Mouse (Mus musculus): Measurements from ENCODE around the gene Emx2.

The Emx2 gene

GRCm38 (mm10) chr19:59457951-59458742 is at the start of gene Emx2:
TSS of gene Emx2 (plus strand) at chr19:59458372.
- DNase-seq, result peak; percentile 40

DNA sequence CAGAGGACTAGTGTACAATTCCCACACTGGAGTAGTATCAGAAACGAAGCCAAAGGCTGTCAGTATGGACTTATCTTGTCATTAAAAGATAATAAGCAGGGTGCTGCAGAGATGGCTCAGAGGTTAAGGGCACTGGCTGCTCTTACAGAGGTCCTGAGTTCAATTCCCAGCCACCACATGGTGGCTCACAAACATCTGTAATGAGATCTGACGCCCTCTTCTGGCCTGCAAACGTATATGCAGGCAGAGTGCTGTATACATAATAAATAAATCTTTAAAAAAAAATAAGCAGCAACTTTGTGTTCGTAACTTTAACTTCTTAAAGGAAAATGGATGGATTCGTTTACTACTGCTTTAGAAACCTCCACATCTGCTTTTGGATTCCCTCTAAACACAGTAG is 44.0 kb upstream of the Emx2 start:
- DNase-seq, result no peak

DNA sequence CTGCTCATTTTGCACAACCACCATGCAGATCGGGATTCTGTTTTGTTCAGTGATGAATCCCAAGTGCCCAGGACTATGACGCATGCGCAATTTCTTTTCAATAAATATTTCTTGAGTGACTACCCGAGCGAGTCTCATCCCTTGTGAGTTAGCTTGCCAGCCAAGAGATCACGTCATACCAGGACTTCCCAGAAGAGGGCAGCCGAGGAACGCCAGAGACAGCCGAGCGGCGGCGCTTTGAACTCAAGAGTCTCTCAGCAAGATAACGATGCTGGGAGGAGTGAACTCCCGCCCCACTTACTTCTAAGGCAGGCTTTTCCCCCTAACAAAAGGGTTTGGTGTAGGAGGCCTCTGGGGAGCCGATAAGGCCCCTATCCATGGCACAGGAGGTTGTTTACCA is 40.1 kb upstream of the Emx2 start:
- peak; percentile 81 for DNase-seq

DNA sequence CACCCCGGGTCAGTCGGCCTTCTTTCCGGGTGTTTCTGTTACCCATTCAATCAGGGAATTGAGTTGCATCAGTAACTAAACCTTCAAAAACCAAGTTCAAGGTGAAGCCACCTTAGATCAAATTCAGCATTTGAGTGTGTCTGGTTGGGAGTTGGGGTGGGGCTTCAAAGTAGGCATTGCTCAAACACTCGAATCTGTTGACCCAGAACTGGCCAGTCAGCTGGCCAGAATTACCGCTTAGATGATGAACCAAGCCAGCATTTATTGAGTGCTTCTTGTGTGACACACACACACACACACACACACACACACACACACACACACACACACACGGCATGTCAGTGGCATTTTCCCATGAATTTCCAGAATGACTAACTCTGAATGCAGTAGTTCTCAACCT is 39.5 kb upstream of the Emx2 start:
- DNase-seq, result no peak

DNA sequence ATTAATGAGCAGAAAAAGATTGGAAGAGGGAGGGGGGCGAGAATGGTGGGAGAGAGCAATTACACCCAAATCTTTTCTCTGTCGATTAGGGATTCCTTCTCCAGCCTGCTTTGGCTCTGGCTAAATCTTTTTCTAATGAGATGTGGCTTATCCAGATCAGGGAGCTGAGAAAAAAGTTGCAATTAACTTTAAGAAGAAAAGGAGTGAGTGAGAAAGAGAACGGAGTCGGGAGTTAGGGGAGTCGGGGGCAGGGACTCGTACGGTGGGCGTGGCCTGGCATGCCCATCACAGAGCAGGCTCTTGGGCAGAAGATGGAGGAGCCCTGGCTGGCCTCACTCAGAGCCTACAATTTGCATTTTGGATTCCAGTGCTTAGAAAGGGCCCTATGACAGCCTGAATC is 35.8 kb upstream of the Emx2 start:
- no peak for DNase-seq

GRCm38 (mm10) chr19:59423685-59424084 is 34.5 kb upstream of the Emx2 start:
- no peak for DNase-seq

DNA sequence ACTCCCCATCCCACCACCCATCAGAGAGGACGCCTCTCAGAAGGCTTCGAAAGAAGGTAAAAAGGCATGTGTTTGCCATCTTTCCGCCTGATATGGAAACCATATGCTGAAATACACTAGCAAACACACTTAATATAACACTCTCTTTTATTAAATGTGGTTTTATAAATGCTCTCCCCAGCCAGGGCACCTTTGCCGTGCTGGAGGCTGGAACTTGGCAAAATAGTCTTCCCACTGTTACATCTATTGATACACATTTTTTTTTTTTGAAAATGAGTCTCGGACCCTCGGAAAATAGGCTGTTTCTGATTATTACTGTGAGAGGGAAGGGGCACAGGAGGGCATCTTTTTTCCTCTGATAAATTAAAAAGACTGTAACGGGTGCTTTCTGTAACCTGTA is 33.2 kb upstream of the Emx2 start:
- no peak for DNase-seq

DNA sequence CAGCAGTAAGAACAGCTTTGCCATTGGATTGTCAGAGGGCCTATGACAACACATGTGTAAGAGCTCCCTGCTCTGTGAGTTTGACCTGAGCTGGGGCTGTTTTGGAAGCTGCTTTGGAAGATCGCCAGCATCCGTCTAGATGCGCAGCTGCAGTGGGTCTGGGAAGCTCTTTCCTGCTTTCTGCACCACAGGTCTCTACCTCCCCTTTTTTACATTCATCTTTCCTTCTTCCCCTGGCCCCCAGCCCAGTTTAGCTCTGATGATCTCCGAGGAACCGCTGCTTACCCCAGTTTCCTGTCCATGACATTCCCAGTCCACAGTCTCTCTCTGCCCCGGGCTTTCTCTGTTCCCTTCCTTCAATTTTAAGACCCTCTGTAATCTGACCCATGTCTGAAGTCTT is 25.9 kb upstream of the Emx2 start:
- DNase-seq, result peak; percentile 8

DNA sequence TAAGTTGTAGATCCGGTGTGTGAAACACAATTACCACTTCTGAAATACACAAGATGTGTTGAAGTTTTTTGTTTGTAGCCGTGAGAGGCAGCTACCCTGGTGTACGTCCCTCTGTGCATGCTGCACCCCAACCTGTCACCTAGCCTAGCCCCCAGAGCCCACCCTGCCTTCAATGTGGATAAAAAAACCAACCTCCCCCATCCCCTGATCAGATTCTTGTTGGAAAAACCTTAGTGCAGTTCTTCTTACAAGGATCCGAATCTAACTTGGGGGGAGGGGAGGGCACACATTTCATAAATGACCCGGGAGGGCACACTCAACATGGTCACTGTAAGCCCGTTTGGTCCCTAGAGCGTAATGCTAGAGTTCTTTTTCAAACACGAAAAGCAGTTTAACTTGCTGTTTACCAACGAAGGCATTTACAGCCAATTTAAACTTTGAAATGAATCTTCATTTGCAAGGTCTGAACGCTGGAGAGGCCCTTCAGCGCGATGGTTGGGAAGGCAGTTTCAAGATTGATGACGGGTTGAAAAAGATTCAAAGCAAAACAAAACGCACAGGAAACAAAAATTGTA is 7.5 kb upstream of the Emx2 start:
- no peak for DNase-seq

GRCm38 (mm10) chr19:59451441-59451951 is 6.7 kb upstream of the Emx2 start:
- DNase-seq, result no peak

GRCm38 (mm10) chr19:59452321-59452720 is 5.9 kb upstream of the Emx2 start:
- no peak for DNase-seq

DNA sequence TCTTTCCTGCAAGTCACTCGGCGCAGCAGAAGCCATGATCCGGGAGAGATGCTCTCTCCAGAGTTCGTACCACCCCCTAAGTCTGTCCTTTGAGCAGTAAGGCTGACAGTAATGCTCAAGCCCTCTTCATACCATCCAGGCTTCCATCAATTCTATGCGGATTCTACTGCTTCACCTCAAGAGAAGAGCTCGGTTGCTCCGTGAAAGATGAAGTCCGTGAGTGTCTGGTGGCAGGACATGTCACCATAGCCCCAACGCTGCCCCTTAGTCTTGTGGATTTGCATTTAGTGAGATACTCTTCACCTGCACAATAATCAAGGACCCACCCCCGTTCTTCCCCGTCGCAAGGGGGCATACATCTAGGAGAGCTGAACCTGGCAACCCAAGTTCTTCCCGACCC is 4.6 kb upstream of the Emx2 start:
- DNase-seq, result no peak

GRCm38 (mm10) chr19:59454196-59454595 is 4.0 kb upstream of the Emx2 start:
- DNase-seq, result peak; percentile 61

DNA sequence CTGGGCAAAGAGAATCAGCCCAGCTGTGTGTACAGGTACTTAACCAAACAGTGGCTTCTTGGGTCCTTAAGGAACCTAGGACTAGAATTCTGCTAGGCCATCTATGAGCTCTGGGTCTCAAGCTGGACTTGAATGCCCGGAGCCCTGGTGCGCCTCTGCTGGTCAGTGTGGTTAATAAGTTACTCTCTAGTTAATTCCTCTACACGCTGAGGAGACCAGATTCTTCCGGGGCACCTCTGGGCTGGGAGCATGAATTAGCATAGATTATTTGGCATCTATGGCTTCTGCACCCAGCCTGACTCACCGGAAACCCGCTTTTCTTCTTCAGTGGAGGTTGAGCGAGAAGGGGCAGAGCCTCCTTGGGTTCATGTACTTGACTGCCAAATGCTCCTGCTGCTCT is 2.5 kb upstream of the Emx2 start:
- no peak for DNase-seq

GRCm38 (mm10) chr19:59457011-59457945 is 894 bp upstream of the Emx2 start:
- DNase-seq, result no peak

DNA sequence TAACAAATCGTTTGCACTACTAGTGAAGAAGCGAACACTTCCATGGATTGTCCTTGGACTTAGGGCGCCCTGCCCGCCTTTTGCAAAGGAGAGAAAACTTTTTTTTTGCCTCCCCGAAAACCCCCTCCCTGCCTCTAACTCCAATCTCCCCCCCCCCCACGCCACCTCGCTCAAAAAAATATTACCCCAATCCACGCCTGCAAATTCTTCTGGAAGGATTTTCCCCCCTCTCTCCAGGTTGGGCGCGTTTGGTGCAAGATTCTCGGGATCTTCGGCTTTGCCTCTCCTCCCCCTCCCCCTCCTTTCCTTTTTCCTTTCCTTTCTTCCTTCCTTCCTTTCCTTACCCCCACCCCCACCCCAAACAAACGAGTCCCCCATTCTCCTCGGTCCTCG is 567 bp downstream of the Emx2 start:
- DNase-seq, result no peak

GRCm38 (mm10) chr19:59459158-59459781 is 1.1 kb downstream of the Emx2 start:
- DNase-seq, result no peak

GRCm38 (mm10) chr19:59459811-59460241 is 1.7 kb downstream of the Emx2 start:
- DNase-seq, result no peak

DNA sequence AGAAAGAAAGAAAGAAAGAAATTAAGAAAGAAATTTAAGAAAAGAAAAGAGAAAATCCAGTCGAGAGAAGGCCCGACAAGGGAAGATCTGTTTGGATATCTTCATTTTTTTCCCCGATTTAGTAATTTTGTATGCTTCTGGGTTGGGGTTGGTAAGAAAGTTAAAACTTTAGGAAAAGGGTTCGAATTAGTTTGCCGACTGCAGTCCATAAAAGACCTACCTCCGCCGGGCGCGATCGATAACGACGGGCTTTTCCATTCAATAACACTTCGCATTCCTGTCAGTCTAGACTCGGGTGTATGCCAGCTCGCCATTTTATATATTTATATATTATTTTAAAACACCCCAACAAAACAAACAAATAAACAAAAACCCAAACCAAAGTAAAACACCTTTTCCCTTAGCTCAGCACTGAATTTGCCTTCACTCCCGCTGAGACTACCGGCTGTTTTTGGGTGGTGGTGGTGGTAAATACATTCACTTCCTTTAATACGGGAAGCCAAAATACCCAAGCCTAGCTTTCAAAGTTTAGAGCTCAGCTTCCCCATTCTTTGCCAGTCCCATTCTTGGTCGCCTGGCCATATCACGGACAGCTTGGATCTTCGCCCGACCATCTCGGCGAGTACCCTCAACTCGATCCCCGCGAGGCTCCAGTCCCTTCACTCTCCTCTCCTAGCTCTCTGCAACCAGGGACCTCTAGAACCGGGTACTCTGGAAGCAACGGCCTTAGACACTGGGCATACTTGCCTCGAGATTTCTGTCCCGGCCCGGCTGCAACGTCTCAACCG is 2.4 kb downstream of the Emx2 start:
- DNase-seq, result no peak

DNA sequence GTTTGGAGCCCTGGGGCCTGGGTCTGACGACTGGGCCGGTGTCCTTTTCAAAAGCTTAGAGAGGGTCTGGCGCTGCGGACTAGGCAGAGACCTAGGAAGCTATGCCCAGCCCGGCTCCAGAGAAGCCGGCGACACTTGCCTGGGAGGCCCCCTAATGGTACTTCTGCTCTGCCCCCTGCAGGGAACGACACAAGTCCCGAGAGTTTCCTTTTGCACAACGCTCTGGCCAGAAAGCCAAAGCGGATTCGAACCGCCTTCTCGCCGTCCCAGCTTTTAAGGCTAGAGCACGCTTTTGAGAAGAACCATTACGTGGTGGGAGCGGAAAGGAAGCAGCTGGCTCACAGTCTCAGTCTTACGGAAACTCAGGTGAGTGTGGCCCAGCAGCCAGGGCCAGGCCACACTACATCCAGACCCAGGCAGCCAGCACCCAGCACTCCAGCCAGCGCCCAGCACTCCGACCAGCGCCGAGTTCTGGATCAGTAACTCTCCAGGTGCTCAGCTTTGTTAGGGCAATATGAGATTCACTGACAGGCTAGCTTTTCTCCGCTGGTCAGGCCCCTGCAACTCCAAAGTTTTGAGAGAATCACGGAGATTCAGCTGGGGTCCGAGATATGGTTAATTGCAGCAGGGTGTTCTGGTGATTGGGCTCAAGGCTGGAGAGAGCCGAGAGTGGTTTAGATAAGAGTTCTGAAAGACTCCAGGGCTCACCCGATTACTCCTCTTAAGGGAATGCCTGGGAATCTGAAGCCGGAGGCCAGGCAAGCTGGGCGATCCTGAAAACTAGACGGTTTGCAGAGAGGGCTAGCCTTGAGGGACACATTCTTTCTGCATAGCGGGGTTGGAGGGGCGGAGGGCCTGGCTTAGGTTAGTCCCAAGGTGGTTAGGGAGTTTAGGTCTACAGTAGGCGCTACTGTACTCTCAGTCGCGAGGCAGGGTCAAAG is 3.6 kb downstream of the Emx2 start:
- DNase-seq, result no peak
